Mouse (Mus musculus): ENCODE measurements around the gene Gusb.
A peak's percentile ranks its signal among the peaks of the same experiment; 100 is the strongest.

The Gusb gene

DNA sequence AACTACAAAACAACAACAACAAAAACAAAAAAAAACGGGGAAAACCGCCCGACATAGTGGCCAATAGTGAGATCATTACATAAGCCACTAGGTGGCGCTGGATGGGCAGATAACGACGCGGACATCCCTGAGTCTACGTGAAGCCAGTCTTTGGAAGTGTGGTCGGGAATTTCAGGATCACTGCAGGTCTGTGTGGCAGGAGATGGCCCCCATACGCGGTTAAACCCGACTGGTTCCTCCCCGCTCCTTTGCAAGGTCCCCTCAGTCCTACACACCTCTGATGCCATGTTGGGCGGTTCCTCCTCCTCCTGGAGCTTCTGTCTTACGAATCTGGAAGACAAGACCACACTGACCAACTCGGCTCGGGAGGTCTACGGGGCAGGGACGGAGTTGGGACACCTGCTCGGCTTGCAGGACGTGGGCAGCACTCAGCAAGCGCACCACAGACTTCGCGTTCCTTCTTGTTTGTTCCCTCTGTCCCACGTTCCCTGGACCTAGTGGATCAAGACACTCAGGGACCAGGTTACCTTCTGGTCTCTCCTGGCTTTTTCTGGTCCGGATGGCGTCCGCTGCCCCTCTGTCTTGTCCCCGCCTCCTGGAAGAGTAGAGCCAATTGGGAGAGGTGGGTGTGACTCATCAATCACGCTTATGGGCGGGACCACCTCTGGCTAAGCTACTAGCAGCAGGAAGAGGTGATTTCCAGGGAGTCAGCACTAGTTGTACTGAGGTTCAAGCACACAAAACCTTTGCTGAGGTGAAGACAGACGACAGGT lies 21.1 kb upstream of the Gusb start:
- peak; percentile 91 for DNase-seq

DNA sequence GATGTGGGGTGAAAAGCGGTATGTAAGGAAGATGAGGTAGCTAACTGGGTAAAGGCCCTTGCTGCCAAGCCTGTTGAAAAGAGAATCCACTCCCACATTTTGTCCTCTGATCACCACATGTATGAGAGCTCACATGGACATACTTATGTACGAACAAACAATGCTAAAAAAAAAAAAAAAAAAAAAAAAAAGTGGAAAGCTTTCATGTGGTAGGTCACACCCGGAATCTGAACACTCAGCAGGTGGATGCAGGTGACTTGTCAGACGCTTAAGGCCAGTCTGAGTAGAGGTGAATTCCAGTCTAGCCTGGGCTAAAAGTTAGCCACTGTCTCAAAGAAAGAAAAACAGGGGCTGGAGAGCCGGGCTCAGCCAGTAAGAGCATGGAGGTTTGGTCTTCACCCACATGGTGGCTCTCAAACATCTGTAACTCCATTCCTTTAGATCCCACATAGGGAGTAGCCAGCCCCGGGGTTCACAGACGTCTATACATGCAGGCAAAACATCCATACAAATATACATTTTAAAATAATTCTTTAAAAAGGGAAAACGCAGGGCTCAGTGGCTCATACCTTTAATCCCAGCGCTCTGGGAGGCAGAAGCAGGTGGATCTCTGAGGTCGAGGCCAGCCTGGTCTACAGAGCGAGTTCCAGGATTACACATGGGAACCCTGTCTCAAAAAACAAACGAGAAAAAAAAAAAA lies 20.4 kb upstream of the Gusb start:
- DNase-seq = no peak

DNA sequence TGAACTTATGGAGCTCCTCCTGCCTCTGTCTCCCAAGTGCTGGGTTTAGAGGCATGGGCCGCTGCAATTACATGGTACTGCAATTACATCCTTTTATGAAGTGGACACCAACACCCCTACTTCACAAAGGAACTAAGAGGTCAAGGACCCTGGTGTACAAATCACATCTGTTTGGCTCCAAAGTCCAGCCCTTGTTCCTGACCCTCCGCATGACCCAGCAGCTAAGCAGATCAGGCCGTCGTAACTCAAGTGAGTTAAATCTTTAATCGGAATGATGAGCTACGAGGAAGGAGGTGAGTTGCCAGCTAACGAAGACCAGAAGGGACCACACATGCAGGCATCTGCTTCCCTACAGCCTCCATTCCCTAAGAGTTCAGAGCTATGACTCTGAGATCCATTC lies 19.5 kb upstream of the Gusb start:
- DNase-seq = no peak

DNA sequence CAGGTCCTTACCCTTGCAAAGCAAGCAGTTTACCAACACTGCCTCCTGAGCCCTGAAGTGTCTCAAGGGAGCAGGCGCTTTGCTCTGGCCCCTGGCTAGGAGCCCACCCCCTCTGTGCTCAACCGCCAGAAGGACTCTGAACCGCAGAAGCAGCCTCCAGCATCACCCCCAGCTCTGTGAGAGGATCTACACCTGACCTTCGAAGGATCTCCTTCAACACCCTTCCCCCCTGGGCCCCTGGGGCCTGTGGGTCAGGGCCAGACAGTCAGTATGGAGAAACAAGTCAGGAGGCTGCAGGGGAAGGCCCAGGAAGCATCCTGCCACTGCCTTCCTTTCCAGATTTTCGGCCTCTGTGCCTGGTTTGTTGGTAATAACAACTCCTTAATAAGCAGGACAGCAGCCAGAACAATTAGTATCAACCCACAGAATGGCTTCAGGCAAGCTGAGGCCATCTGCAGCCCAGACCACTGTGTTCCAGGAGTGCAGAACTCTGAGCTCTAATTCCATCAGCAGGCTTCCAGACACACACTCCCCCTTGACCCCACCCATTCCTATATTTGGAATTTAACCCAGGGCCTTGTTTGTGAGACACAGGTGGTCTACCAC lies 18.6 kb upstream of the Gusb start:
- DNase-seq = no peak

DNA sequence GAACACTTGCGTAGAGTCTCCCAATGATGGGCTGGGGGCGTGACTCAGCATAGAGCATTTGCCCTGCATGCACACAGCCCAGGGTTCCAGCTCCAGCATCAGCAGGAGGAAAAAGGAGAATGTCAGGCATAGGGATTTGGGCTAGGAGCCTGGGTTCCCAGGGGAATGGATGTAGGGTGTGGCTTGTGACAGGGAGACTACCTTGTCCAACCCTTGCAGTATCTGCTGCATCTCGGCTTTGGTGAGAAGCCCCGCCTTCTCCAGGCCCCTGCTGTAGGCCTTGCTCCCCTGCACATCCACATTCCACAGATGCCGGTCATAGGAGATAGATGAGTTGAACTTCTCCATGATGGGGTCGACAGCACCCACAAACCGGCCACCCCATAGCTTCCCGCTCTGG lies 16.6 kb upstream of the Gusb start:
- DNase-seq = no peak

DNA sequence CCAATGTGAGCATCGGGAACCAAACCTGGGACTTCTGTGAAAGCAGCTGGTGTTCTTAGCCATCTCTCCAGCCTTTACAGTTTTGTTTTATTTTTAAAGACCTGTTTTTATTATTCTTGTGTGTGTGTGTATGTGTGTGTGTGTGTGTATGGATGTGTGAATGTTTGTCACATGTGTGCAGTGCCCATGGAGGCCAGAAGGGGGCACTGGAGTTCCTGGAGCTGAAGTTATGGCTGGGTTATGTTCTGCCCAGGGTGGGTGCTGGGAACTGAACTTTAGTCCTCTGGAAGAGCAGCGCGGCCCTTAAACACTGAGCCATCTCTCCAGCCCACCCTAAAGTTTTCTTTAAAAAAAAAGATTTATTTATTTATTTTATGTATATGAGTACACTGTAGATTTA lies 12.3 kb upstream of the Gusb start:
- DNase-seq = no peak

DNA sequence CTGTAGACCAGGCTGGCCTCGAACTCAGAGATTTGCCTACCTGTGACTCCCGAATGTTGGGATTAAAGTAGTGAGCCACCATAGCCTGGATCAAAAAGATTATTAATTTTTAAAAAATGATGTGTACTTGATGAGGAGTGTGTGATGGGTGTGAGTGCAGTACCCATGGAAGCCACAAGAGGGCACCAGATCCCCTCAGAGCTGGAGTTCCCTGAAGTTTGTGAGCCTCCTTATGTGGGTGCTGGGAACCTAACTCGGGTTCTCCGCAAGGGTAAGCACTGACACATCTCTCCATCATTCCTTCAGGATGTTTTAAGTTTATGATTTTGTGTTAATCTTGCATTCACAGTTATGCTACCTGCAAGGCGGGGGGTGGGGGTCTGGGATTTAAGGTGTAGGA lies 8.1 kb upstream of the Gusb start:
- DNase-seq = no peak

DNA sequence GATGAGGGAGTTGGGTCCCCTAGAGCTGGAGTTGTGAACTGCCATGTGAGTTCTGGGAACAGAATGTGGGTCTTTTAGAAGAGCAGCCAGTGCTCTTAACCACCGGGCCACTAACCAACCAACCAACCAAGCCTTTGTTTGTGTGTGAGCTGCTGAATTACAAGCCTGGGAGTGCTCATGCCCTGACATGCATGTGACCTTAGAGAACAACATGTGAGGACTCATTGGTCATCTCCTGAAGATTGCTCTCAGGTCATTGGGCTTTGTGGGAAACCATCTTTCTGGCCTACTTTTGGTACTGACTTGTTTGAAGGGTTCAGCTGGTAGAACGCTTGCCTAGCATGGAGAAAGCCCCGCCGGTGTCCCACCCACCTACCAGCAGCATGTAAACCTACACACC lies 6.9 kb upstream of the Gusb start:
- DNase-seq = no peak

DNA sequence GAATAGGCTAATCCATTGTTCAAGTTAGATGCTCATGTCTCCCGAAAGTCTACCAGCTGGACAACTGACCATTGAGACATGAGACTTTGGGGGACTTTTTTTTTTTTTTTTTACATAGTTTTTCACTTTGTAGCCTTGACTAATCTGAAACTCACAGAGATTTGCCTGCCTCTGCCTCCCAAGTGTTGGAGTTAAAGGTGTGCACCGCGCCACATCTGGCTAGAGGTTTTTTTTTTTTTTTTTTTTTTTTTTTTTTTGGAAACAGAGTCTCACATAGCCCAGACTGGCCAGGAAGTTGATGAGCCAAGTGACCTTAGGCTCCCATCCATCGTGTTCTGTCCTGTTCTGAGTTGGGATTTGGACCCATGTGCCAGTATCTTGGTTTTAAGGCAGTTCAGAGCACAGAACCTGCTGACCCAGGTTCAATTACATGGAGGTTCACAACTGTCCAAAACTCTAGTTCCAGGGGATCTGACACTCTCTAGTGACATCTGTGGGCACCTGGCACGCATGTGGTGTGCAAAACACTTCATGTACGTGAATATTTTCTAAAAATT lies 5.3 kb upstream of the Gusb start:
- no peak for DNase-seq

DNA sequence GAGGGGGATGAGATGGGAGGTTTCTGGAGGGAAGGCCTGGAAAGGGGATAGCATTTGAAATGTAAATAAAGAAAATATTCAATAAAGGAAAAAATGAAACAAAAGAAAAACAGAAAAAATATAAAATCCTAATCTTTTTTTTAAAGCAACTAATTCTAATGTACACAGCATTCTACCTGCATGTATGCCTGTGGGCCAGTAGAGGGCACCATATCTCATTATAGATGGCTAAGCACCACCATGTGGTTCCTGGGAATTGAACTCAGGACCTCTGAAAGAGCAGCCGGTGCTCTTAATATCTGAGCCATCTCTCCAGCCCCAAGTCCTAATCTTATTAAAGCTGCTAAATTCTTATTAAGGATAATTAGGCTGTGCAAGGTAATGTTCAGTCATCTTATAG lies 4.5 kb upstream of the Gusb start:
- no peak for DNase-seq

DNA sequence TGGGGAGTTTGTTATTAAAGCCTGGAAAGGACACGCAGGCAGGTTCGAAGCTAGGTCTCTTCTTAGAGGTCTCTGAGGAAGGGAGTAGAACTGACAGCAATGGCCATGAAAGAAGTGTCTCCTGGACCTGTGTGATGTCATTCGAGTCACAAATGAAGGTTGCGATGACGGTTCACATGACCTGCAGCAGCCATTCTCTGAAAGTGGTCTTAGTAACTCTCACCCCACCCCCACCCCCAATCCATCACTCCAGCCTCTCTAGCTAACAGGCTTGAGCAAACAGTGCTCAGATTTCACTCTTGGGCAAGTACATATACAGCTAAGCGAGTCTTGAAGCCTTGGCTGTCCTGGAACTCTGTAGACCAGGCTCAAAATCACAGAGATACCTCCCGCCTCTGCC lies 380 bp upstream of the Gusb start:
- DNase-seq = no peak

DNA sequence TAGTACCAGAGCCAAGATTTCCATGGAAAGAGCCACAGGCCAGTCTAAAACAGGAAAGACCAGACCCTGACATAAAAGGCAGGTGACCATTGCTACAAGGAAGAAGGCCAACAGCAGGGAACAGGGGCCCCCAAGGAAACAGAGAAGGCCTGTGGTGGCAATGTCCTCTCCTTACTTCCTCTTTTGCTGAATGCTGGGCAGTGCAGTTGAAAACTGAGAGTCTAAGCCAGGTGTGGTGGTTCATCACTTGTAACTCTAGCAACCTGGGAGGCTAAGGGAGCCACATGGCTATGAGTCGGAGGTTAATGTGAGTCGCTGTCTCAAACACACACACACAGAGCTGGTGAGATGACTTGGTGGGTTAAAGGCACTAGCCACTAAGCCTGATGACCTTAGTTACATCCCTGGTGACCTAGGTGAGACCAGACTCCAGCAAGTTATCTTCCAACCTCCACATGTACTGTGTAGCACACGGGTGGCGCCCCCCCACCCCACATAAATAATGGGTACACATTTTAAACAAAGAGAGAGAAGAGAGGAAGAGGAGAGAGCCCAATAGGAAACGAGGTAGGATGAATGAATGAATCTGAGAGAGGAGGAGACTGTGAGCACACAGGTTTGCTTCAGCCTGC lies 1.4 kb downstream of the Gusb start:
- DNase-seq = no peak

DNA sequence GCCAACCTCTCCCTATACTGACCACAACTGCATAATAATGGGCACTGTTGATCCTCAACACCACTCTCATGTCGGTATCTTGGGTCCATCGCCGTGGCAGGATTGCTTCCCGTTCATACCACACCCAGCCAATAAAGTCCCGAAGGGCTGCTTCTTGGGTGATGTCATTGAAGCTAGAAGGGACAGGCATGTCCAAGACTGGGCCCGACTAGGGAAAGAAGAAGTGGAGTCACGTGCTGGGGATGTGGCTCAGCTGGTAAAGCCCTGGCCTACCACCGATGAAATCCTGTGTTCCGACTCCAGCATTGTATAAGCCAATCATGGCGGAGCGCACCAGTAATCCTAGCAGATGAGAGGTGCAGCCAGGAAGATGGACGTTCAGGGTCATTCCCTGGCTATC lies 2.1 kb downstream of the Gusb start:
- peak; percentile 22 for DNase-seq

DNA sequence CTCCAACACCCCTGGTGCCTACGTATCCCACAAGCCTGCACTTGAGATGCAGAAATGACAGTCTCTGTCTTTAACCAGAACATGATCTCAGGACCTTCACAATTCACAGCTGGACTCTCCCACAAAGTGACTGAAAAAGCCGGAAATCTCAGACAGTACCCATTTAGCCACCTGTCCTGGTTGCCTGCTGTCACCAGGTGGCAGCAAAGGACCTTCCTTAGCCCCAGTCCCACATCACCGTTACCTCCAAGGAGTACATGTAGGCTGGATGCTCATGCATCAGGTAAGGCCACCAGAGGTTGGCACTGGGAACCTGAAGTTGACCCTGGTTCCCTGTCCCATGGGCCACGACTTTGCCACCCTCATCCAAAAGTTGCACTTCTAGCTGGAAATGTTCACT lies 3.8 kb downstream of the Gusb start:
- peak; percentile 64 for DNase-seq

DNA sequence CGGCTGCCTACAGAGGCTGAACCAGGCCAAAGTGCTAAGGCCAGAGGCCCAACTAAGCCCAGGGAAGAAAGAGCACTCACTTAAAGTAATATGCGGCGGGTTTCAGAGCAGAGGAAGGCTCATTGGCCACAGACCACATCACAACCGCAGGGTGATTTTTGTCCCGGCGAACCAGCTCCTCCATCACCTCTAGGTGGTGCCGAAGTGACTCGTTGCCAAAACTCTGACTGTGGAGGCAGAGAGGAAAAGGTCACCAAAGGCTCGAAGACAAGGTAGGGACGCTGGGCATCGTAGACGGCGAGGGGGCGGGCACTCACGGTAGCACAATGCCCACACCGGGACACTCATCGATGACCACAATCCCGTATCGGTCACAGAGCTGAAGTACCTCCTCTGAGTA lies 5.1 kb downstream of the Gusb start:
- DNase-seq = no peak

DNA sequence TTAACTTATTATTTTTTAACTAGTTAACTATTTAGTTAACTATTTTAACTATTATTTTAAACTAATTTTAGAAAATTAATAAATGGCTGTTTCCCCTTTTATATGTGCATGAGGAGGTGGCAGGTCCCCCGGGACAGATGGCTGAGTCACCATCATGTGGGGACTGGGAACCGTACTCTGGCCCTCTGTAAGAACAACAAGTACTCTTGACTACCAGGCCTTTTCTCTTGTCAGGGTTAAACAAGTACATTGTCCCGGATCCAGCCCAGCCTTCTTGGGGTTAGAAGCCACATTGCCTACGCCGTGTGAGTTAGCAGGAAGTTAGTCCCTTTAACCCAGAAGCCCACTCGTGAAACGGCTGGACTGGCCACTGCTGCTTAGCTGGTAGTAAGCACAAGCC lies 7.9 kb downstream of the Gusb start:
- no peak for DNase-seq

DNA sequence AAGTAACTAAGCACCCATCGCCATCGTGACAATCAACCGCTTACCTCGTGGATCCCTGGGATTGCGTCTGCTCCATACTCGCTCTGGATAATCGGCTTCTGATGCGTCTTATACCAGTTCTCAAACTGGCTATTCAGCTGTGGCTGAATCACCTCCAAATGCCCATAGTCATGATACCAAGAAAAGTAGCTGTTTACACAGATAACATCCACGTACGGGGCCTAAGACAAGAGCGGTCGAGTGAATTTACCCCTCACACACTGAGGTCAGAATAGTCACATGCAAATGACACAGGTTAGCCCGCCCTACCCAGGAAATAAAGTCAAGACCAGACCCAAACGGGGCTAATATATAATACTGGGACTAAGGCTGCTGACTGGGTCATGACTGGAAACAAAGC lies 9.5 kb downstream of the Gusb start:
- DNase-seq = no peak

DNA sequence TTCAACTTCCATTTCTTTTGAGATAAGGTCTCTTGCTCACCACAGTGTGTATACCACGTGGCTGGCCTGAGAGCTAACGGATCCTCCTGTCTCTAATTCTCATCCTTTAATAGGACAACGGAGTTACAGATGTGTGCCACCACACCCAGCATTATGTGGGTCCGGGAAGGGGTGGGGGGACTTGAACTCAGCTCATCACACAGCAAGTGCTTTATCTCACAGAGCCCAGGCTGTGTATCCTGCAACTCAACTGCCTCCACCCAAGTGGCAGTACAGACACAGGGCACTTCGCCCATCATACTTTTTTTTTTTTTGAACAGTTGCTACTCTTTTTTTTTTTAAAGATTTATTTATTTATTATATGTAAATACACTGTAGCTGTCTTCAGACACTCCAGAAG lies 11.0 kb downstream of the Gusb start:
- DNase-seq = no peak

DNA sequence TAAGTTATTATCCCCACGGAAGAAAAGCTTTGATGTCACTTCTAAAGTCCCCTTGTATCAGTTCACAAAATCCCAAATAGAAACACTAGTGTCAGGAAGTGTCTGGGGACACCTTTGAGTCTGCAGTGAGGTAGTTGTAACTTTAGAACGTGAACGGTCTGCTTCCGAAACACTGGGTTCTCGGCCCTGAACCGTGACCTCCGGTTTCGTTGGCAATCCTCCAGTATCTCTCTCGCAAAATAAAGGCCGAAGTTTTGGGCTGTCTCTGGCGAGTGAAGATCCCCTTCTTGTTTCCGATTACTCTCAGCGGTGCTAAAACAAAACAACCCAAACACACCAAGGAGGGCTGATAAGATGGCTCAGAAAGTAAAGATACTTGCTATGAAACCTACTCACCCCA lies 13.5 kb downstream of the Gusb start:
- DNase-seq = no peak

DNA sequence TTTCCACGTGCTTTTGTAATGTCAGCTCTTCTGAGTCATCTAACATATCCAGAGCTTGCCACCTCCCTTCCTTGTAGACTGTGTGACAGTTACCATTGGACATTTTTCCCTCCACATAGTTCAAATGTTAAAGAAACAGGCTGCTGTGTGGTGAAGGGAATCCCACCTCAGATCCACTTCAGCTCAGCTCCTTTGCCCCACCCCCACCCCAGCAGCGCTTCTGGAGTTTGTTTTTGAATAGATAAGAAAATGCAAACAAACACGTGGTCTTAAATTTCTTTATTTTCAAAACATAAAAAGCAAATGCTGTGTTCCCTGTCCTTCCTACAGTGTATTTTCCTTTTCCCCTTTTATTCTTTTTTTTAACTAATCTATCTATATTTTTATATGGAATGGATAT lies 22.6 kb downstream of the Gusb start:
- DNase-seq = no peak

DNA sequence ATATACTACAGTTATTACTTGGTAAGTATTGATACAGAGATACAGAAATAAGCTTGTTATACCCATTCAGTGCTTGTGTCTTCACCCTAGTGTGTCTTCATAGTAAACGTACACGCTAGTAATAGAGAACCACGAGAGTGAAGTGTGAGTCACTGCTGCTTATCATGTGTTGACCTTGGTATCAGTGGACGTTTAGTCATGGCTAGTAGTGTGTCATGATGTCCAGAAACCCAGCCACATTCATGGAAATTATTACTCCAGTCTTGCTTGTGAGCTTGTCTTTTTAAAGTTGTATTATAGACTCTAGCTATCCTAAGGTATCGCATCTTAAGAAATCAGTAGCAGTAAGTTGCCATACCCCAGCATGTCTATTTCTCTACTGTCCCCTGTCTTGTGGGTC lies 24.2 kb downstream of the Gusb start:
- no peak for DNase-seq

DNA sequence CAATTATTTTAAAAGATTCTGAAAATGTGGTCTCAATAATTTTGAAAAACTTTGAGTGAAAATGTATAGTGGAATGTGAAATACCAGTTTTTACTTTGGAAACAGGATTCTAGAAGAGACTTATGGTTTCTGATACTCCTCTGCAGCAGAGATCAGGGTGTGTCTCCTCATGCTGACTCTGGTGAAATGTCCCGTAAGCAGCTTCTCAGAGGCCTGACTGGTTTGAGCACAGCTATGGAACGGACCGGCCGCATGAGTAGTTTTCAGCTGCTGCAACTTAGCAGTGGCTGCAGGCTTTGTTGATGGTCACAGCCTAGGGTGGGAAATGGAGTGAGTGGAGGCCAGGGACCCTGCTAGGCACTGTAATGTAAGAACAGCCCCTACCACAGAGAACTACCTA lies 25.1 kb downstream of the Gusb start:
- DNase-seq = no peak

DNA sequence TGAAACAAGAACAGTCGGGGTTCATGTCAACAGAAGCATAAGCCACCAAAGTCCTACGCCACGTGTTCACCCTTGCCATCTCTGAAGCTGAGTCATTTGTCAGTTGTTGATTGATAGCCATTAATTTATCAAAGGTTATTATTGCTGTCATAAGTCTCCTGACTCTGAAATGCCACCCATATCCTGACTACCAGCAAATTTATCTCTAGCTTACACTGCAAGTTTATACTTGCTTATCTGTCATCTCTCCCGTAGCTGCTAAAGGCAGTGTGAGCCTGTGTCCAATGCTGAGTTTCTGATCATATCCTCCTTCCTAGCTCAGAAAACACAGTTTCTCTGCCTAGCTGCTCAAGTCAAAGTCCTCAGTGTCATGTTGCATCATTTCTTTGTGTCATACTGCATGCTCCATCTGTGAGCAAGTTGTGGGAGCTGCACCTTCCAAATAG lies 28.0 kb downstream of the Gusb start:
- no peak for DNase-seq

DNA sequence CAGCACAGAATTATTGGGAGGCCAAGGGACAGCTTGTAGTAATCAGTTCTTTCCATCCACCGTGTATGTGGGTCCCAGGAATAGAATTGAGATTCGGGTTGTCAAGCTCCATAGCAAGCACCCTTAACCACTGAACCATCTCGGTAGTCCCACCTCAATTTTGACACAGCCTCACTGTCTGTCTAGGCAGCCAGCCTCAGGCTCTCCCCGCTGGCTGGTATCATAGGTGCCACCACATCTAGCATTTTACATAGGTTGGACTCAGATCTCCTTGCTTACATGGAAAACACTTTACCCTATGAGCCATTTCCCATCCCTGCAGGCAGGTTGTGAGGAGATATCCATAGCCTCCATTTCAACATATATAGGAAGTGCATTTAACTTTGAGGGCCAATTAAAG lies 28.5 kb downstream of the Gusb start:
- DNase-seq = no peak
